Mouse (Mus musculus): ENCODE measurements around the gene Bcat1. TPM values are rescaled to one million over a fixed set of nuclear protein-coding genes. Genes with fewer than 3 reads are reported as not detected.

Bcat1 gene
- total RNA-seq, 2 experiments from 2014 or later, result 6.8 to 8.8 TPM

GRCm38 (mm10) chr6:144964205-144964604, 111.8 kb downstream of the Bcat1 start:
- intact Hi-C loops (cut with DNase I; ENCODE audit: low total_unique reads), result no loop called here
- DNase-seq, result no peak

- intact Hi-C loops (cut with DNase I; ENCODE audit: low total_unique reads), result no loop called here
- DNase-seq, result no peak
Observed at GRCm38 (mm10) chr6:144963156-144963555, 112.8 kb downstream of the Bcat1 start.

DNA sequence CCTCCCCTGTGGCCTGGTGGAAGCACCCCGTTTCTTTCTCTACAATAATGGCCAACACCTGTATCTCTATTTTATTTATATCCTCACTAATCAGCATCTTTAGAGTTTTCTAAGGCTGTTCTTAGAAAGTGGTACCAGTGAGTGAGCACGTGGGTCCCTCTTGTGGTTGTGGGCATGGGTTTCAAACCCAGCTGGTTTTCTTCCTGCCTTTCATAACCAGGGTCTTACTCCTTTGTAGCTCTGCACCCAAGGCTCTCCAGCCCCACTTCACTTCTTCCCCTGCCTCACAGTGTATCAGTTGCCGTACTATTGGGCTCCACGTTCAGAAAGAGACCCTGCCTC, 114.0 kb downstream of the Bcat1 start:
- DNase-seq, result no peak
- intact Hi-C loops (cut with DNase I; ENCODE audit: low total_unique reads), result no loop called here

GRCm38 (mm10) chr6:144961253-144962012, 114.6 kb downstream of the Bcat1 start:
- DNase-seq, result no peak
- intact Hi-C loops (cut with DNase I; ENCODE audit: low total_unique reads), result no loop called here

DNA sequence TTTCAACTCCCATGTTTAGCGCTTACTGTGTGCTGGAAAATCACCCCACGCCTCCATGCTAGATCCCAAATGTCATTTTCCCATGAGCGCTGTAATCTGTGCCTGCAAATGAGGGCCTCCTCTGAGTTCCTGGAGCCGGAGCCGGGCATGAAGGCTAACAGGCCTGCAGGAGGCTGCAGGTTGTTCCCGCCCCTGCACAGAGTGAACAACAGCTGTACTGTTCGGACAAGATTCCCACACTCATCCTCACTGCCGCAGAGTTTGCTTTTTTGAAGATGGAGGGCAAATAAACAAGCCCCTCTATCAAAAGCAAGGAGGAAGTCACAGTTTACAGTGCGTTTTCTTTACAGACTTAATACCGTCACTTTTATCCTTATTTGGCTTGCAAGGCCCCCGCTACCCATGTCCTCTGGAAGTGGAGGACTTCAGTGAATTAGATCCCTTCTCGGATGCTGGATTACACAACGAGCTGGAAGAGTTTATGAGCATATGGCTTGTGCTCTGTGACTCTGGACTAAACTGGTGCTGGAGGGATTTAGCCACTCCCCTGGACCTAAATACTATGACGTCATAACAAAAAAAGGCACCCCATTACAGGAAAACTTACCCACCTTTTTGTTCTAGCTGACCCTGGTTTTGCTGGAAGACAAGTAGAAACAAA, 120.0 kb downstream of the Bcat1 start:
- no peak for DNase-seq
- intact Hi-C loops (cut with DNase I; ENCODE audit: low total_unique reads), result no loop called here

DNA sequence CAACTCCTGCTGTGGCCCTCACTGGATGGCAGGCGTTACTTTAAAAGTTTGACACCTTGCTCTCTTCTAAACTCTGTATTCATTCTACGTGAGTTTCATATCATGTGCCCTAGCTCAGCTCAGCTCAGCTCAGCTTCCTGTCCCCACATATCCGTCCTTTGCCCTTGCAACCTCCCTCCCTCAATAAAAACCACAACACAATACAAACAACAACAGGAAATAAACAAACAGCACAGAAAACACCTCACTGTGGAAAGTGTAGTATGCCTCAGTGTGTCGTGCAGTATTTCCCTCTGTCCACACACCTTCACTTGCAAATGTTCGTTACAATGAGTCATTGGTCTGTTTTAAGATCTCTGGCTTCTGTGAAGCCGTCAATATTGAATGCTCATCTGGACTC, 123.1 kb downstream of the Bcat1 start:
- no peak for DNase-seq
- intact Hi-C loops (cut with DNase I; ENCODE audit: low total_unique reads), result no loop called here

DNA sequence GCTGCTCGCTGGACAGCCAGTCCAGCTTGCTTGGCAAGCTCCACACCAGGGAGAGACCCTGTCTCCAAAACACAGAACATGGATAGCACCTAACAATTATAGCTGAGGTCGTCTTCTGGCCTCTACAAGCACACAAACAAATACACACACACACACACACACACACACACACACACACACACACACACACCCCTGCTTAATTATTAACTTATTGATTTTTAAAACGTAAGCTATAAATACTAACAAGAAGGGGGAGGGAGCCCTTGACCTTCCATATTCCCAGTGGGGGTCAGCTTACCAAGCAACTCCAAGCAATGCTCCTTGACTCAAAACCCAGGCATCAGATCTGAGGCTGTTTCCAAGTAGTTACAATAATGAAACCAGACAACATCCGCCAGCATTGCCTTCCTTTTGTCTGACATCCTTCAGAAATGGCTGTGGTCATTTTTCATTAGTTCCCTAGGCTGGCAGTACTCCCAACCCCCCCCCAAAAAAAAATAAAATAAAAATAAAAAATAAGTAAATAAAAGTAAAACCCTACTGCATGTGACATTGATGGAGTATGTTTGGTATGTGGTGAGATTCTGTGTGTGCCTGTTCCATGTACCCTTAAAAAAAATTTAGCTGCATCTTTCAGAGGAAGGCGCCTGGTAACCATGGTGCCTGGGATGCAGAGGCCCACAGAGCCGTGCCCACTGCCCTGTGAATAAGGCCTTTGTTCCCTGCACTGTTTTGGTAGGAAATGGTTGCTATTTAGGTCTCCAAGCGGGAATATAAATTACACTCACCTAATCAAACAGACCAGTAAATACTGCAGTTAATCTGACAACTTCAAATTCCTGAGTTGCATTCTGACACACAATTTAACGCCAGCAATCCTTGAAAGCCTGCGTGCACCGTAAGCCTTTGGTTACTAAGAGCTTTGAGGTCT, 131.3 kb downstream of the Bcat1 start:
- DNase-seq, result no peak
- intact Hi-C loops (cut with DNase I; ENCODE audit: low total_unique reads), result no loop called here

Other genes starting within 250 kb of the Bcat1 start
- 1 to 10 TPM; 1.0 to 1.1 TPM for gene Lrmp, start 39.5 kb upstream of the Bcat1 start, total RNA-seq (2021)
- gene Casc1, start 134.8 kb upstream of the Bcat1 start, total RNA-seq (2021), result under 1 TPM; 0.13 to 0.23 TPM
- gene Etfrf1, start 134.9 kb upstream of the Bcat1 start, total RNA-seq (2021), result 10 to 100 TPM; 60.2 to 66.6 TPM
- gene Kras, start 174.1 kb upstream of the Bcat1 start, total RNA-seq (2021), result 10 to 100 TPM; 18.1 to 19.7 TPM